Mouse (Mus musculus): ENCODE results near the gene Mup15.
"Not testable (repeated sequence)": the region's sequence is repeated elsewhere in the genome, so short reads cannot be mapped to it uniquely, and the experiment has no call there.

Gene Mup15

GRCm38 (mm10) chr4:61439643-61440042, at the start of gene Mup15:
Gene Mup15 (minus strand): TSS chr4:61439743.
- DNase-seq (ENCODE audit: low spot score in 2 of 2), result not testable (repeated sequence)

All from right cerebral cortex, postnatal 10 days (tissue).